Mouse (Mus musculus) mesoderm, embryonic 11.5 days (tissue): ENCODE results near the gene Rpl12.

ENCODE experiments used
- DNase-seq: peaks from one replicate; pipeline ENCODE4 v3.0.0-alpha.2; 2012; ENCODE audit warnings: low read depth, low spot score

Rpl12 gene

GRCm38 (mm10) chr2:32961192-32961995 is at the start of gene Rpl12, which contains the start of gene Lrsam1:
TSS of gene Rpl12 (plus strand) at chr2:32961559.
TSS of gene Lrsam1 (minus strand) at chr2:32961614.
- peak; percentile 95 for DNase-seq

DNA sequence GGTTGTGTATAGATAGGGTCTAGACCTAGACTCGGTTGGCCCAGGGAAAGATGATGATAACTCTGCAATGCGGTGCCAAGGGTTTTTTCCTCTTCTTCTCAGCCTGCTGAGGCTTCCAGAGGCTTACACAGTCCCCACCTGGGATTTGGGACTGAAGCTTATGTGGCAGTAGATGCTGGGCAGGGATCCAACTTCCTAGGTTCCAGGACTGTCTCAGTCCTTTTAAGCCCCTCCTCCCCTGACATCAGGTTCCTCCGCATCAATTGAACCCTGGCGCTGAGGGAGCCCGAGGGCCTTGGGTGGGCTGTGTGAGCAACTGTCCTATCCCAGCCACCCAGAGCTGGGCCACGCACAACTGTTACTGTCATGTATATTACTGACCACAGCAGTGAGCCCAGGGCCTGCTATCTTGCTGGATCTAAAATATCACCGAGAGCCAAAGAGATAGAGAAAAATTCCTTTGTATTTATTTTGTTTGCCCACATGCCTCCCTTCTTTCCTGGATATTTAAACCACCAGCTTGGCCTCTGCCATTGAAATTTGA is 49.6 kb upstream of the Rpl12 start:
- DNase-seq, result no peak

DNA sequence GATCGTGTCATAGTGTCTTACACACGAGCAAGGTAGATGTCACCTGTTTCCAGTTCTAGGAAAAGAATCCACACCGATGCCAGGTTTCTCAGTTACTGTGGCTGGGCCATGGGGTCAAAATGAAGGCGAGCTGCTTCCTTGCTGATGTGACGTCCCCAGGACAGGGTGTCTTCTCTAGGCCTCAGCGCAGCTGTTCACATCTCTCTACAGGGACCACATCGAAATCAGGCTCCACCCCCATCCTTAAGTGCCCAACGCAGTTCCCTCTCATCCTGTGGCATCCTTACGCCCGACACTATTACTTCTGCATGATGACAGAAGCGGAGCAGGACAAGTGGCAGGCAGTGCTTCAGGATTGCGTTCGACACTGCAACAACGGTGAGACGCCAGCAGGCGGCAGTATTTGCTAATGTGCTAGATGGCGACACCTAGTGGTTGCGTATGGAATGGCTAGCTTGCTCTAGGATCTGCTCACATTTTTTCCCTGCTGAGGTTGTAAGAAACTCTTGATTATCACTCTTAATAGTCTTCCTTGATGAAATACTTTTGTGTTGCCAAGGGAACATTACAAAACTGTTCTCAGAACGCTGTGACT is 49.1 kb upstream of the Rpl12 start:
- DNase-seq, result peak; percentile 93

DNA sequence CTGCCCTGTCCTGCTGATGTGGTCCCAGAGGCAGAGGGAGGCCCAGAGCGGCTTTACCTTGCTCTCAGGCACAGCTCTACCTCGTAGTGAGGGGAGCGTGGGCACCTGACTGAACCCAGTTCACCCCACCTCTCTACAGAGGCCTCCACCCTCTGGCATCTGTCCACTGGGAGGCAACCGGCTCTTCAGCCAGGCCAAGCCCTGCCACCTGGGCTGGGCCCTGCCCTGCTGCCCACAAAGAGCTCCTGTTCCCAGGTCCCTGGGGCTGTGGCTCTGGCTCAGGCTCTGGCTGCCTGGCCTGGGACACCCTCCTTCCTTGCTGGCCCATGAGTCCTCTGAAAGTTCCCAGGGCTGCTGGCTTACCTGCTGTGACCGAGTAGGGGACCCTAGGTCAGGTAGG is 47.0 kb upstream of the Rpl12 start:
- DNase-seq, result no peak

DNA sequence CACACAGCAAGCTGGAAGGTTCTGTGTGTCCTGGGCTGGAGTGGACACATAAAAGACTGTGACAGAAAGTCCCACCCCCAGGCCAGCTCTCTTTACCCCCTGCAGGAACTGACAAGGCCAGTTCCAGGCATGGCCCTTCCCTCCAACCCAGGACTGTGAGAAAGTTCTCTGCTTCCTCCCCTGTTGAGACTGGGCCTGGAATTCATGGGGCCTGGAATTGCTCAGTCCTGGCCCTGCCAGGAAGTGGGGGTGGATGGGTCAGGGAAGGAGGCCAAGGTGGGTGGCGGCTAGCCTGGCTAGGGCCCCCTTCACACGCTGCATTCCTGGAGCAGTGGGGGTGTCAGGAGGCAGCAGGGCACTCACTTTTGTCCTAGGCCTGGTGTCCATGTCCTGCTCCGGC is 46.5 kb upstream of the Rpl12 start:
- DNase-seq, result peak; percentile 35

- DNase-seq, result no peak
These were observed 43.8 kb upstream of the Rpl12 start for GRCm38 (mm10) chr2:32917526-32917925.

DNA sequence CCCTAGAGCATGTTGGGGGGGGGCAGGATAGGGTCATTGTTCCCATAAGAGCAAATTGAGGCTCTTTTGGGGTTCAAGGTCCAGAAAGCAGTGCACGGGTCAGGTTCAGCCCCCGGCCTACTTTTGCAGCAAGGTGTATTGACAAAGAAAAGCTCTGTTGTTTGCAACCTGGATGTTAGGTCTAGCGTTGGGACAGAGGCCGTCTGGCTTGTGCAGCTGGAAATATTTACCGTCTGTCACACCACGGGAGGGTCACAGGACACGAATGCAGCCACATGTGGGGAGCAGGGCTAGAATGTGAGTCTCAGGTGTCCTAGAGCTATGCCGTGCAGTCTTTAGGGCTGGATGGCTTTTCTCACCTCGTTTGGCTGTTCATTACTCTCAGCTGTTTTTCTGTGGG is 43.0 kb upstream of the Rpl12 start:
- DNase-seq, result peak; percentile 17

DNA sequence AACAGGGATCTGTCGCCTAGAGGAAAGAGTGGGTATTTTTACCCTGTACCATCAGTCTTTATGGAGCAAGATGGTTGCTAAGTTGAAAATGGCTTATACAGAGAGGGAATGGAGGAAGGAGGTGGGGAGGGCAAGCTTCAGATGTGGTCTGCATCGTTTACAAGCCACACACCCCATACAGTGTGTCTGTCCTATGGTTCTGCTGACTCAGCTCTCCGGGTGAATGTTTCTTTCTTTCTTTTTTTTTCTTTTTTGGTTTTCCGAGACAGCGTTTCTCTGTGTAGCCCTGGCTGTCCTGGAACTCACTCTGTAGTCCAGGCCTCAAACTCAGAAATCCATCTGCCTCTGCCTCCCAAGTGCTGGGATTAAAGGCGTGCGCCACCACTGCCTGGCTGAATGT is 40.1 kb upstream of the Rpl12 start:
- DNase-seq, result no peak

GRCm38 (mm10) chr2:32921801-32922380 is 39.5 kb upstream of the Rpl12 start:
- DNase-seq, result no peak

GRCm38 (mm10) chr2:32922564-32922963 is 38.8 kb upstream of the Rpl12 start:
- no peak for DNase-seq

- DNase-seq, result no peak
These were observed 37.7 kb upstream of the Rpl12 start for GRCm38 (mm10) chr2:32923551-32924250.

- DNase-seq, result no peak
These were observed 37.0 kb upstream of the Rpl12 start for GRCm38 (mm10) chr2:32924306-32924844.

DNA sequence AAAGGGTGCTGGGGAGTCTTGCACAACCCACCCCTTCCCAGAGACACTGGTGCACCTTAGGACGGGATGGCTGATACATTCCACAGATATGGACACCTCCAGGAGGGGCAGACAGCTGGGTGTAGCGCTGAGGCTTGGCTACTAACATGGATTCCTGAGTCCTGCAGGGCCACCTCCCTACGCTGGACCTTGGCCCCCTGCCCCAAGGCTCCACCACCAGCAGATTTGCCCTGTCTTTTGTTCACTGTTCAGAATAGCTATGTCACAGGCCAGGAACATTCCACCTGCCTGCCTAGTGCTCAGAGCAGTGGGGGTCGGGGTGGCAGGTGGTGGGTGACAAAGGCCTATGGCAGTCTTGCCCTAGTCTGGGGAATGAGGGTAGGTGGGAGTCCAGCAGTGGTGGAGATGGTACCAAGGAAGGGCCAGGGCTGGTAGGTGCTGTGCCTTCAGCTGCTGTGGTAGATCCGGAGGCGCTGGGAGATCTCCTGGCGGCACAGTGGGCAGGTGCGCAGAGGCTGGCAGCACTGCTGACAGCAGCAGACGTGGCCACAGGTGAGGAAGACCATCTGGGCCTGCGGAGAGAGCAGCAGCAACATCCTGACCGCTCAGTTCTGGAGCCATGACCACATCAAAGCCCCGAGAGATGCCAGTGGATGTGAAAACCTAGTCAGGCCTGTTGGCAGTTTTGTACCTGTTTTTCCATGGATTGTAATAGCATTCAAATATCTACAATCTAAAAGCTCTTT is 34.9 kb upstream of the Rpl12 start:
- no peak for DNase-seq

- DNase-seq, result no peak
These were observed 33.6 kb upstream of the Rpl12 start for GRCm38 (mm10) chr2:32927624-32928234.

DNA sequence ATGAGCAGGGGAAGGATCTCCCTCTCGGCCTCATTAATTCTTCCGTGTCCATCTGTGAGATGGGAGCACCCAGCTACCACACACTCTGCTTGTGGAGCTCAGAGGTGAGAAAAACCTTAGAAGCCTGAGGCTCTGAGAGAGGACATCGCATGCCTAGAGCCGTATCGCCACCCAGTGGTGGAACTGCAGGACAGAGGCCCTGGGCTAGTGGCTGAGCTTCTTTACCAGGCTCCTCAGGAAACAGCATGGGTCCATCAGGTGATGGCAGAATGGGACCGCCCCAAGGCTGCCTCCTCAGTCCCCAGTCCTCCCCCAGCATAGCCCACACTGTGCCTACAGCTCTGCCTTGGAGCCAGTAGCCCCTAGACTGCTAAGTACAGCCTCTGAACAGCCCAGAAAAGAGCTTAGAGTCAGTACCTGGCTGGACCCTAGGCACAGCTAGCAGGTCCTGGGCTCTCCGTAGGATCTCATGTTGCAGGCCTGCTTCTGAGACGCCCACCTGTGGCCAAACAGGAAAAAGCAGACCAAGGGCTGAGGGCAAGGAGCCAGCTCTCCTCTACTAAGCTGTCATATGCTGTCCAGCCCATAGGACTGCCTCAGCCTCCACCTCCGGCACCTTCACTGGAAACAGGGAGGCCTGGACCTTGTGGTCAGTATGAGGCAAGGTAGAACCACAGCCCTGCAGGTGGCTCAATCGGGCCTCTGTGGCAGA is 33.0 kb upstream of the Rpl12 start:
- DNase-seq, result peak; percentile 71

DNA sequence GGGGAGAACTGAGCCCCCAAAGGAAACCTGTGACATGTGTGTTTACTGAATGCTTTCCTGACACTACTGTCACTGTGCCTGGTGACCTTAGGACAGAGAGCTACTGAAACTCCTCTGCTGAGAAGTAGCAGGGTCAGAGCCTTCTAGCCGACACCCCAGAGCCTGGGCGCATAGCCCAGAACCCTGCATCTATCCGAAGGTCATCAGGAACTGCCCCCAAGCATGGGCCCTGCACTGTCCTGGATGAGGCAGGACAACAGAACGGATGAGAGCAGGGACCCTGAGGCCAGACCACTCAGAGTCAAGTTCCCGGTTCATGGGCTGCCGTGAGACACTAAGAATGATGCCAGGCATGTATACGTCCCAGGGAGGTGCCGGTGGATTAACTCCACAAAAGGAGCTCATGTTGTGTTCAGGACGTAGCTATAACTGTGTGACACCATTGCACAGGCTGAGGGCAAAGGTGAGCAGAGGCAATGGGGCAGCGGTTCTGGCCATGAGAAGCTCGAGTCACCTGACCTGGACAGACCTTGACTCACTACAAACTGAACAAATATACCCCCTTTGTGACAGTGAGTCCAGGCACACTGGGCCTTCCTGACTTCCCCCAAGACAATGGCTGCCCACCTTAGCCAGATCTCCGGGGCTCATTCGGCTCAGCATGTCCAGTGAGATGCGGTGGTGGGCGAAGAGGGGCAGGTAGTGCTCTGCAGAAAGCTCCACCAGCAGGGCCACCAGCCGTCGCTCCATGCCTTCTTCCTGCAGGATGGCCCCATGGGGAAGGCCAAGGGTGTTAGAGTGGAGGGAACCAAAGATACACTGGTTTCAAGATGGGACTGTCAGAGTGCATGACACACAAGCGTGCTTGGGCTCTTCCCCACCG is 32.2 kb upstream of the Rpl12 start:
- no peak for DNase-seq

- no peak for DNase-seq
These were observed 29.6 kb upstream of the Rpl12 start for GRCm38 (mm10) chr2:32931730-32932129.

DNA sequence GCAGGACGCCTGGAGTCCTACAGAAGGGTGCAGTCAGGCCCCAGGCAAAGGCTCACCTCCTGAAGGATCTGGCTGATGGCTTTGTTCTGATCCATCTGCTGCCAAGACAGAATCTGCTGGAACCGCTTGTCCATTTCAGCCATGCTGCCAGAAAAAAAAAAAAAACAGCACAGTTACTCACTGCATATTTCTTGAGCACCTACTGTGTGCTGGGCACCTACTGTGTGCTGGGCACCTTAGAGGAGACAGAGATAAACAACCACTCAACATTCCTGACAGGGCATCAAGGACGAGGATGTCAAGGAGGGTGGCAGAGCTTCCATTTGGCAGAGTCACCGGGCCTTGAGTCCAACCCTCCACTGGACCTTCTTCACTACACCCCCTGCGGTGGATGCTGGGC is 22.6 kb upstream of the Rpl12 start:
- DNase-seq, result no peak

DNA sequence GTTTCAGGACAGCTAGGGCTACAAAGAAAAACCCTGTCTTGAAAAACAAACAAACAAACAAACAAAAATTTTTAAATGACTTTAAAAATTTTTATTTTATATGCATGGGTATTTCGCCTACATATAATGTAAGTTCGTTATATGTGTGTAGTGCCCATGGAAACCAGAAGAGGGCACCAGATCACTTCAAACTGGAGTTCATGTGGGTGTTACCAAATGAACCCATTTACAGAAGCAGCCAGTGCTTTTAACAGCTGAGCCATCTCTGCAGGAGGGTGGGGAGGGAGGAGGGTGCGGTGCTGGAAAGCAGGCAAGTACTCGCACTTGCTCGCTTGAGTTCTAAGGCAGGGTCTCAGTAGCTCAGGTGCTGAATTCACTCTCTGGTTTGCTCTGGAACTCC is 21.9 kb upstream of the Rpl12 start:
- DNase-seq, result peak; percentile 61
